Mouse (Mus musculus) lung, postnatal 0 days (tissue): ENCODE results near the gene Pdgfa.
A peak's percentile ranks its signal among the peaks of the same experiment; 100 is the strongest.

Experiments used
- CTCF ChIP-seq: IDR thresholded peaks from 2 replicates; pipeline ENCODE4 v1.5.1; 2016; ENCODE audit warnings: antibody characterized with exemption, mild to moderate bottlenecking
- EP300 ChIP-seq: IDR thresholded peaks from 2 replicates; pipeline ENCODE4 v1.6.1; 2016; ENCODE audit warnings: antibody characterized with exemption, mild to moderate bottlenecking, control low read depth

- TF ChIP-seq CTCF (no peak), EP300 (peak; percentile 80)
Observed at GRCm38 (mm10) chr5:138990659-138991380, 6.3 kb downstream of the Pdgfa start.
